Comparison of ENCODE assay signal across 8 mouse cellular contexts in genomic region chr2:166712310-166712709, GRCm38 (mm10). TPM values are rescaled to one million over a fixed set of nuclear protein-coding genes. Genes with fewer than 3 reads are reported as not detected.
DNase-seq lines count a peak whose midpoint lies in the region; ATAC-seq lines count a peak whose summit lies in the region.

No protein-coding gene starts in this region.

- peak; percentile 56 for DNase-seq in 416B (ENCODE audit: low read depth)
- no peak for DNase-seq in forebrain, embryonic 11.5 days (ENCODE audit: low spot score)
- no peak for DNase-seq in urinary bladder, postnatal 36 days (ENCODE audit: low spot score in 2 of 2)
- DNase-seq in adrenal gland, postnatal 10 days = no peak

- H3K4me1 ChIP-seq in erythroblast, embryonic 14.5 days (ENCODE audit: control insufficient read depth) = peaks cover 74% of the 10 kb centered on the region
- peaks cover 13% of the 10 kb centered on the region; the same call in 1 of the 2 replicates for H3K4me1 ChIP-seq in forebrain, embryonic 11.5 days (replicated peaks; ENCODE audit: control insufficient read depth, insufficient read depth, low read length)
- H3K4me1 ChIP-seq in liver, embryonic 12.5 days = peaks cover 68% of the 10 kb centered on the region
- H3K4me1 ChIP-seq in stomach, embryonic 16.5 days (ENCODE audit: control insufficient read depth, insufficient read depth, low read length) = peaks cover 16% of the 10 kb centered on the region

- ATAC-seq in erythroblast, adult 5-6 weeks (replicated peaks; ENCODE audit: low FRiP score, poor library complexity, severe bottlenecking) = no peak
- no peak for ATAC-seq in forebrain, embryonic 11.5 days (replicated peaks; ENCODE audit: low FRiP score)
- no peak for ATAC-seq in liver, embryonic 12.5 days
- no peak for ATAC-seq in stomach, embryonic 16.5 days (ENCODE audit: insufficient read depth, low FRiP score)

- H3K4me2 ChIP-seq in forebrain, embryonic 11.5 days (ENCODE audit: low read depth, low read length, severe bottlenecking) = peak overlapping the region; percentile 82
- H3K4me2 ChIP-seq in liver, embryonic 12.5 days = peak overlapping the region; percentile 96
- peak overlapping the region; percentile 96 for H3K4me2 ChIP-seq in stomach, embryonic 16.5 days (ENCODE audit: low read depth, low read length)

- no peaks in the 10 kb centered on the region for H3K9me3 ChIP-seq in erythroblast, embryonic 14.5 days (ENCODE audit: control insufficient read depth, low read length)
- H3K9me3 ChIP-seq in forebrain, embryonic 11.5 days (ENCODE audit: control insufficient read depth, low read length) = no peaks in the 10 kb centered on the region
- no peaks in the 10 kb centered on the region for H3K9me3 ChIP-seq in liver, embryonic 12.5 days (replicated peaks)
- H3K9me3 ChIP-seq in stomach, embryonic 16.5 days (replicated peaks; ENCODE audit: control insufficient read depth, low read length) = no peaks in the 10 kb centered on the region

- peaks cover 39% of the 10 kb centered on the region for H3K36me3 ChIP-seq in erythroblast, embryonic 14.5 days (ENCODE audit: control insufficient read depth)
- H3K36me3 ChIP-seq in forebrain, embryonic 11.5 days (ENCODE audit: control insufficient read depth, insufficient read depth, low read length) = no peaks in the 10 kb centered on the region
- peaks cover 7% of the 10 kb centered on the region; the same call in 1 of the 2 replicates for H3K36me3 ChIP-seq in liver, embryonic 12.5 days
- no peaks in the 10 kb centered on the region for H3K36me3 ChIP-seq in stomach, embryonic 16.5 days (ENCODE audit: control insufficient read depth, insufficient read depth, low read length)

- H3K27me3 ChIP-seq in erythroblast, embryonic 14.5 days (ENCODE audit: control insufficient read depth) = peaks cover 21% of the 10 kb centered on the region
- H3K27me3 ChIP-seq in forebrain, embryonic 11.5 days (ENCODE audit: control insufficient read depth, insufficient read depth, low read length) = no peaks in the 10 kb centered on the region
- H3K27me3 ChIP-seq in liver, embryonic 12.5 days (replicated peaks) = 0 out of 2 replicates have a peak, but pooled peaks cover 3% of the 10 kb centered on the region
- no peaks in the 10 kb centered on the region for H3K27me3 ChIP-seq in stomach, embryonic 16.5 days (ENCODE audit: control insufficient read depth, insufficient read depth, low read length)

- WGBS in forebrain, embryonic 11.5 days = under 1% methylated on average over 4 of the region's 4 CpGs
- 3% methylated on average over 4 of the region's 4 CpGs for WGBS in liver, embryonic 12.5 days (ENCODE audit: insufficient replicate concordance)
- WGBS in stomach, embryonic 16.5 days = 5% methylated on average over 3 of the region's 4 CpGs

- H3K9ac ChIP-seq in forebrain, embryonic 11.5 days (ENCODE audit: low read length) = peak overlapping the region; percentile 71; the same call in 1 of the 2 replicates
- H3K9ac ChIP-seq in liver, embryonic 12.5 days = peak overlapping the region; percentile 96
- peak overlapping the region; percentile 80; the same call in 1 of the 2 replicates for H3K9ac ChIP-seq in stomach, embryonic 16.5 days (ENCODE audit: low read length)

- no peak overlapping the region for H3K27ac ChIP-seq in forebrain, embryonic 11.5 days (ENCODE audit: low read depth, low read length)
- peak overlapping the region; percentile 85 for H3K27ac ChIP-seq in liver, embryonic 12.5 days
- peak overlapping the region; percentile 20; the same call in 1 of the 2 replicates for H3K27ac ChIP-seq in stomach, embryonic 16.5 days (ENCODE audit: low read length)

- peak overlapping the region; percentile 96 for H3K4me3 ChIP-seq in erythroblast, embryonic 14.5 days (replicated peaks)
- peak overlapping the region; percentile 73 for H3K4me3 ChIP-seq in forebrain, embryonic 11.5 days (ENCODE audit: low read depth, low read length)
- peak overlapping the region; percentile 93 for H3K4me3 ChIP-seq in liver, embryonic 12.5 days
- H3K4me3 ChIP-seq in stomach, embryonic 16.5 days (replicated peaks; ENCODE audit: low read length) = peak overlapping the region; percentile 77

RNA-seq across cellular contexts. Expression of gene Prex1, which starts 1.3 kb away (rescaled TPM):
- polyA plus RNA-seq in erythroblast, embryonic 14.5 days (2012) = 4.7 and 5.9 TPM in 2 replicates
- total RNA-seq in erythroblast, adult 5-6 weeks (2015; ENCODE audit: low replicate concordance) = 15.9 and 26.5 TPM in 2 replicates
- 19.8 and 35.4 TPM in 2 replicates for total RNA-seq in erythroblast, adult 5-6 weeks (2017; ENCODE audit: low replicate concordance)
- polyA plus RNA-seq in forebrain, embryonic 11.5 days (2014; fragmentation: Nextera tagmentation; extraction: Ambion mirVana) = 22.3 and 29.7 TPM in 2 replicates
- 16.4 and 17.5 TPM in 2 replicates for polyA plus RNA-seq in liver, embryonic 12.5 days (2016; fragmentation: Nextera tagmentation; extraction: Ambion mirVana)
- 10.8 and 11.0 TPM in 2 replicates for polyA plus RNA-seq in stomach, embryonic 16.5 days (2015; fragmentation: Nextera tagmentation; extraction: Ambion mirVana)
- total RNA-seq in adrenal gland, postnatal 10 days (2021) = 10 to 100 TPM; 14.2 to 17.1 TPM
